Mouse (Mus musculus) layer of hippocampus, postnatal 25 days (tissue): Measurements from ENCODE around the gene Ifi211. TPM values are rescaled to one million over a fixed set of nuclear protein-coding genes. Genes with fewer than 3 reads are reported as not detected.
"Not testable (repeated sequence)": the region's sequence is repeated elsewhere in the genome, so short reads cannot be mapped to it uniquely, and the experiment has no call there.

Source experiments
- DNase-seq, 2 experiments: peaks; one replicate each; pipeline ENCODE4 v3.0.0; 2022; ENCODE audit warnings: mixed read lengths in 2 of 2, low spot score in 1 of 2; ENCODE audit errors: extremely low spot score in 1 of 2
- total RNA-seq, 2 experiments: library from RNA; stranded (reverse); gene quantifications; 2 replicates each; pipeline ENCODE4 v1.2.3; 2021

Ifi211 gene
- total RNA-seq, 2 experiments from 2014 or later = not detected

- peak in 1 of 2 experiments; percentile 25 for DNase-seq
These were observed 32.7 kb downstream of the Ifi211 start for GRCm38 (mm10) chr1:173880004-173880666.

GRCm38 (mm10) chr1:173879225-173879987 is 33.4 kb downstream of the Ifi211 start:
- DNase-seq = not testable (repeated sequence)

GRCm38 (mm10) chr1:173878264-173878663 is 34.6 kb downstream of the Ifi211 start:
- not testable (repeated sequence) for DNase-seq

GRCm38 (mm10) chr1:173877125-173877524 is 35.7 kb downstream of the Ifi211 start:
- DNase-seq = not testable (repeated sequence)

GRCm38 (mm10) chr1:173868586-173868985 is 44.3 kb downstream of the Ifi211 start:
- DNase-seq = not testable (repeated sequence)

- no peak for DNase-seq
These were observed 46.3 kb downstream of the Ifi211 start for GRCm38 (mm10) chr1:173866504-173866903.

GRCm38 (mm10) chr1:173853711-173854110 is 59.1 kb downstream of the Ifi211 start:
- DNase-seq = peak in 1 of 2 experiments; percentile 44

- not testable (repeated sequence) for DNase-seq
These were observed 60.0 kb downstream of the Ifi211 start for GRCm38 (mm10) chr1:173852853-173853252.

Other genes with a start within 250 kb of the Ifi211 start
- under 1 TPM in 1 of 2 experiments, not detected in 1; 0.15 TPM for gene Ifi208, start 239.4 kb downstream of the Ifi211 start, total RNA-seq
- gene Ifi207, start 171.3 kb downstream of the Ifi211 start, total RNA-seq = under 1 TPM; 0.16 to 0.25 TPM
- under 1 TPM; 0.22 to 0.23 TPM for gene Ifi204, start 146.1 kb downstream of the Ifi211 start, total RNA-seq
- 10 to 100 TPM in 1 of 2 experiments, 1 to 10 TPM in 1; 9.9 to 12.0 TPM for gene Mndal, start 29.4 kb upstream of the Ifi211 start, total RNA-seq
- 1 to 10 TPM; 4.8 to 6.3 TPM for gene Ifi203, start 29.6 kb upstream of the Ifi211 start, total RNA-seq
- not detected for gene Ifi202b, start 69.7 kb upstream of the Ifi211 start, total RNA-seq
- gene Ifi205, start 118.8 kb upstream of the Ifi211 start, total RNA-seq = not detected
- not detected for gene Olfr433, start 127.7 kb upstream of the Ifi211 start, total RNA-seq
- not detected for gene Olfr432, start 136.2 kb upstream of the Ifi211 start, total RNA-seq
- not detected for gene Olfr430, start 153.6 kb upstream of the Ifi211 start, total RNA-seq
- gene Olfr429, start 171.3 kb upstream of the Ifi211 start, total RNA-seq = not detected
- not detected for gene Olfr427, start 183.8 kb upstream of the Ifi211 start, total RNA-seq
- not detected for gene Olfr231, start 208.1 kb upstream of the Ifi211 start, total RNA-seq
- gene Olfr424, start 218.5 kb upstream of the Ifi211 start, total RNA-seq = not detected
- not detected for gene Olfr420, start 242.6 kb upstream of the Ifi211 start, total RNA-seq